Mouse (Mus musculus) liver, embryonic 16.5 days (tissue): ENCODE data around the gene Pard6b. TPM values are rescaled to one million over a fixed set of nuclear protein-coding genes. Genes with fewer than 3 reads are reported as not detected.

Source experiments
- ATAC-seq: fragments of 200-750 bp; cut with Nextera tagmentation; 2 replicates; pipeline ENCODE4 v1.8.0; 2017; ENCODE audit warnings: low read depth, mild to moderate bottlenecking, moderate number of reproducible peaks, moderate library complexity
- H3K27ac ChIP-seq: fragments of 300-500 bp; sonication (generic); 2 replicates; pipeline ENCODE4 v1.5.1; 2014; ENCODE audit warnings: mild to moderate bottlenecking, low read length
- H3K27me3 ChIP-seq: fragments of 300-500 bp; sonication (generic); 2 replicates; pipeline ENCODE4 v1.6.1; 2014; ENCODE audit warnings: low read depth, low read length, mixed read lengths; ENCODE audit not compliant: control insufficient read depth, insufficient read depth
- H3K36me3 ChIP-seq: fragments of 300-500 bp; sonication (generic); 2 replicates; pipeline ENCODE4 v1.6.1; 2014; ENCODE audit warnings: mild to moderate bottlenecking; ENCODE audit not compliant: control insufficient read depth, insufficient read depth
- H3K4me1 ChIP-seq: fragments of 300-500 bp; sonication (generic); 2 replicates; pipeline ENCODE4 v1.6.1; 2014; ENCODE audit warnings: low read depth, low read length, mixed read lengths; ENCODE audit not compliant: control insufficient read depth
- H3K4me2 ChIP-seq: fragments of 300-500 bp; sonication (generic); 2 replicates; pipeline ENCODE4 v1.6.1; 2014; ENCODE audit warnings: low read depth, low read length, mixed read lengths
- H3K4me3 ChIP-seq: fragments of 300-500 bp; sonication (generic); 2 replicates; pipeline ENCODE4 v1.5.1; 2014; ENCODE audit warnings: low read depth, mild to moderate bottlenecking, low read length
- H3K9ac ChIP-seq: fragments of 300-500 bp; sonication (generic); 2 replicates; pipeline ENCODE4 v1.6.1; 2014; ENCODE audit warnings: low read depth, low read length
- H3K9me3 ChIP-seq: fragments of 300-500 bp; sonication (generic); replicated peaks from 2 replicates; pipeline ENCODE4 v1.6.1; 2016; ENCODE audit warnings: low read length; ENCODE audit not compliant: control insufficient read depth
- WGBS: fragments of 180-500 bp; shearing (Covaris S2); extraction: QIAGEN DNeasy Blood & Tissue Kit; methylation state at CpG from one replicate; pipeline ENCODE4 v1.1.7; 2014; ENCODE audit not compliant: insufficient replicate concordance; 5-methylcytosine and 5-hydroxymethylcytosine counted together
- polyA plus RNA-seq: library from polyadenylated mRNA; unstranded; fragments of >200 nt; fragmentation: Nextera tagmentation; extraction: Ambion mirVana; gene quantifications from 2 replicates; pipeline ENCODE4 v1.2.1, GENCODE M21; 2015

Gene Pard6b
- polyA plus RNA-seq, 1 experiment from 2014 or later, result 2.7 TPM

DNA sequence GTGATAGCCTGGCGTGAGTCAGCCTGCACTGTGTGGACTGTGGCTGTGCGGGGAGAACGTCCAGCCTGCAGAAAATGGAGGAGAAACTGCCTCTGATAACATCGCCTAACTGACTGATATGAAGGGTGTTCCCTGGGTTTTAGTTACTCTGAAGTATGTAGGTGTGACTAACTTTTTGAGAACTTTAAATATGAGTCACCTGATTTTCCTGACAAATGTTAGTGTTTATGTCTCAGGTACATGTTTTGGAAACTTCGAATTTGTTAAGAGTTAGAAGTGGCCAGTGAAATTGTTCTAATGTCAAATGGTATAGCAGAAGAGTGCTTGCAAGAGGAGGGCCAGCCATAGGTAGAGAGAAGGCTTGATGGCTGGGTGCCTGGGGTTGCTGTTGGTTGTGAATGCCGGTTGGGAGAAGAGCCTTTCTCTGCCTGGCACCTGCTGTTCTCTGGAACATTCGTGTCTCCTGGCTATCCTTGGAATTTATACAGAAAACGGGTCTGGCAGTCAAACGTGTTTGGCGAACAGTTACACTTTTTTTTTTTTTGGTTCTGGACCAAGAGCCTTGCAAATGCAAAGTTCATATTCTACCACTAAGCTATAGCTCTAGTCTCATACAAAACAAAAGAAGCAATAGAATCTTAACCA lies 4.9 kb downstream of the Pard6b start:
- no peak overlapping the region for H3K4me2 ChIP-seq
- no peak overlapping the region for H3K4me3 ChIP-seq
- peaks cover 12% of the 10 kb centered on the region for H3K4me1 ChIP-seq
- 48% methylated on average over 10 of the region's 10 CpGs for WGBS
- H3K27ac ChIP-seq, result no peak overlapping the region
- peaks cover 14% of the 10 kb centered on the region for H3K27me3 ChIP-seq
- H3K9ac ChIP-seq, result no peak overlapping the region
- ATAC-seq, result no peak
- no peaks in the 10 kb centered on the region for H3K36me3 ChIP-seq
- no peaks in the 10 kb centered on the region for H3K9me3 ChIP-seq

DNA sequence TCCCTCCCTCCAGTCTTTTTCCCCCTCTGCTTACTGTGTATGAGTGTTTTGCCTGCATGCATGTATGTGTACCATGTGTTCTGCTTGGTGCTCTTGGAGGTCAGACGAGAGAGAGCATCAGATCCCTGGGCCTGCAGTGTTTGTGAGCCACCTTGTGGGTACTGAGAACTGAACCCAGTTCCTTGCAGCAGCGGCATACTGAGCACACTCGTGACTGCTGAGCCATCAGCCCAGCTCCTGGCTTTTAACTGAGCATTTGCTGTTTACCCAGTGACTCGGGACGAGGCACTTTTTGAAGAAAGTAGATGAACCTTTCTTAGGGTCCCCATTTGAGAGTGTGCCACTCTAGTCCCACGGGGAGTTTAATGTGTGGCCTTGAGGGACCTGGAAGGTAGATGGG lies 5.5 kb downstream of the Pard6b start:
- no peaks in the 10 kb centered on the region for H3K36me3 ChIP-seq
- H3K4me2 ChIP-seq, result no peak overlapping the region
- H3K27me3 ChIP-seq, result peaks cover 11% of the 10 kb centered on the region
- H3K4me1 ChIP-seq, result peaks cover 7% of the 10 kb centered on the region
- no peak overlapping the region for H3K9ac ChIP-seq
- H3K27ac ChIP-seq, result no peak overlapping the region
- H3K9me3 ChIP-seq, result no peaks in the 10 kb centered on the region
- no peak overlapping the region for H3K4me3 ChIP-seq
- ATAC-seq, result no peak
- 55% methylated on average over 6 of the region's 6 CpGs for WGBS

DNA sequence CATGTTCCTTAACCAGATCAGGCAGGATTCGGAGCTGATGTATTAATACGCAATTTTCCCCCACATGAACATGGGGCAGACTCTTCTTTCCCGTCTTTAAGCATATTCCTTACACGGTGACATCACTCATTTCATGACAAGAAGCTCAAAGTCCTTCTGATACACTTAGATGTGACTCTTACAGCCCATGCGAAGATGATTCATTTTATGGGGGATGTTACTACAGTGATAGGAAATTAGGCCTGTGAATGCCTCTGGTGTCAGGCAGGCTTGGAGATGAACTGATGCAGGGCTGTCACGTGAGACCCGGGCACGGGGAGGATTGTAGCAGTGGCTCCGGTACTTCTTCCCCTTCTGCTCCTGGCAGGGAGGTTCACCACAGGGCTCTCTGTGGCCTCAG lies 6.0 kb downstream of the Pard6b start:
- peaks cover 4% of the 10 kb centered on the region for H3K4me1 ChIP-seq
- no peak overlapping the region for H3K9ac ChIP-seq
- H3K9me3 ChIP-seq, result no peaks in the 10 kb centered on the region
- H3K36me3 ChIP-seq, result no peaks in the 10 kb centered on the region
- 58% methylated on average over 9 of the region's 9 CpGs for WGBS
- no peak for ATAC-seq
- no peak overlapping the region for H3K27ac ChIP-seq
- no peak overlapping the region for H3K4me3 ChIP-seq
- peaks cover 7% of the 10 kb centered on the region for H3K27me3 ChIP-seq
- no peak overlapping the region for H3K4me2 ChIP-seq

DNA sequence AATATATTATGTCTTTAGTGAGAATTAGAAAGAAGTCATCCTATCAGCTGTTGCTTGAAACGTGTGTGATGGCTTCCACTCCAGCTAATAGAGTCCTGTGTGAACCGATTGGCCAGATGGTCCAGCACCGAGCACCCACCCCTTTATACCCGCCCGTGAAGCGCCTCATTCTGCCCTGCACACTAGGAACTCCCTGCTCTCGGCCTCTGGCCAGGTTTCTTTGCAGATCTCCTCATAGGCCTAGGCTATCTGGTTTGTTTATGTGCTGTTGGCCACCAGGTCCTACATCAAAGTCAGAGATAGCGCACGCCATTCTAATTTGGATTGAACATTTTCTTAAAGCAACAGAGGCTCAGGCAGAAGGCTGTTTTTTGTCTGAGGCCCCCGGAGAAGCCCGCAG lies 10.8 kb downstream of the Pard6b start:
- Histone ChIP-seq H3K4me2 (no peak overlapping the region), H3K4me3 (no peak overlapping the region), H3K9ac (no peak overlapping the region), H3K9me3 (no peaks in the 10 kb centered on the region), H3K27ac (no peak overlapping the region), H3K4me1 (peaks cover 5% of the 10 kb centered on the region), H3K27me3 (no peaks in the 10 kb centered on the region), H3K36me3 (no peaks in the 10 kb centered on the region)
- WGBS, result 69% methylated on average over 11 of the region's 11 CpGs
- ATAC-seq, result no peak; the same call in 1 of the 2 replicates

DNA sequence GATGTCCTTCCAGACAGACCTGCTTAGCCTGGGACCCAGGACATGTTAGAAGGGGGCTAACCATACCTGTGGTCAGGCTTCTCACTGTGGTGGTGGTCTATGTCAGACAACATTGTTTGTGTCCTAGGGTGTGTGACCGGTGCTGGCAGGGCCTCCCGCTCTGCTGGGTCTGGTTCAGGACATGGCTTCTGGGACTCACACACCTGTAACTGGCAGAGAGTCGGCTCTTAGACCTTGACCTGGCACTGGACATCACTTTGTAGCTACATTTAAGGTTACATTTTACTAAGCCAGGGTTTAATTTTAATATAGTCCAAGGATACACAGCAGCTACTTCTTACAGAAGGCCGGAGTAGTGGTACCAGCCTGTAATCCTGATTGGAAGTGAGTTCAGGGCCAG lies 12.3 kb downstream of the Pard6b start:
- no peaks in the 10 kb centered on the region for H3K27me3 ChIP-seq
- H3K27ac ChIP-seq, result no peak overlapping the region
- 71% methylated on average over 4 of the region's 4 CpGs for WGBS
- no peak overlapping the region for H3K4me3 ChIP-seq
- H3K4me1 ChIP-seq, result peaks cover 5% of the 10 kb centered on the region
- H3K9ac ChIP-seq, result no peak overlapping the region
- H3K36me3 ChIP-seq, result no peaks in the 10 kb centered on the region
- no peak for ATAC-seq
- no peak overlapping the region for H3K4me2 ChIP-seq
- no peaks in the 10 kb centered on the region for H3K9me3 ChIP-seq

DNA sequence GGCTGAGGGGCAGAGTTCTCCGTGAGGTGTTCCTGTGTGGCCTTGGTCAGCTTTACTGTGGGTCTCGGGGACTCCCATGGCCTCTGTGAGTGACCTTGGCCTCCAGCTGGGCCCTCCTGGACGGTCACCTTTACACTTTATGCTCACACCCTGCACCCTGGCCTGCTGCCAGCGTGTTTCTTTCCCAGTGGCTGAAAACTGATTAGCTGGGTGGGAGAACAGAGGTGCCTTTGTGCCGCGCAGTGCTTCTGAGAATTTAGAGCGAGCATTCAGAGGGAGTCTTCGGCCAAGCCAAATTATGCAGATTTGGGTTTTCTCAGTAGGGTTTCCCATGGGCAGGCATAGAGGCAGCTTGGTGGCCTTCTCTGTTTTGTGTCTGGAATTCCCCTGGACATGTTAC lies 14.3 kb downstream of the Pard6b start:
- H3K9ac ChIP-seq, result no peak overlapping the region
- H3K36me3 ChIP-seq, result no peaks in the 10 kb centered on the region
- H3K4me3 ChIP-seq, result no peak overlapping the region
- peak; percentile 40; the same call in 1 of the 2 replicates for ATAC-seq
- H3K9me3 ChIP-seq, result no peaks in the 10 kb centered on the region
- 0 out of 2 replicates have a peak overlapping the region, but pooled peaks have one; percentile 22 for H3K27ac ChIP-seq
- no peaks in the 10 kb centered on the region for H3K27me3 ChIP-seq
- H3K4me1 ChIP-seq, result peaks cover 5% of the 10 kb centered on the region
- no peak overlapping the region for H3K4me2 ChIP-seq
- 65% methylated on average over 8 of the region's 8 CpGs for WGBS

DNA sequence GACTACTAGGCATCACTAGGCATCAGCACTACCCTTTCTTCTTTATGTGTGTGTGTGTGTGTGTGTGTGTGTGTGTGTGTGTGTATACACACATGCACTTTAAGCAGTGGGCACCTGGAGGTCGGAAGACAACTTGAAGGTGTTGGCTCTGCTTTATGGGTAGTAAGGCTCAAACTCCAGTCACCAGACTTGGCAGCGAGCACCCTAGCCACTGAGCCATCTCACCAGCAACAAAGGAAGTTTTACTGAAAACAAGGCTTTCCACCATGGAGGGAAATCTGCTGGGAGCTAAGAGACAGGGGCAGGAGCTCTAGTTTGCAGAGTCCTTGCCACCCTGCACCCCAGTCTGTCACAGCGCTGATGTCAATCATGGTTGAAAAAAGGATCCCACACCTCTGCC lies 15.7 kb downstream of the Pard6b start:
- Histone ChIP-seq H3K9me3 (no peaks in the 10 kb centered on the region), H3K27me3 (no peaks in the 10 kb centered on the region), H3K4me1 (peaks cover 5% of the 10 kb centered on the region), H3K9ac (no peak overlapping the region), H3K4me2 (no peak overlapping the region), H3K4me3 (no peak overlapping the region), H3K27ac (no peak overlapping the region), H3K36me3 (no peaks in the 10 kb centered on the region)
- 80% methylated on average over 3 of the region's 3 CpGs for WGBS
- ATAC-seq, result no peak

DNA sequence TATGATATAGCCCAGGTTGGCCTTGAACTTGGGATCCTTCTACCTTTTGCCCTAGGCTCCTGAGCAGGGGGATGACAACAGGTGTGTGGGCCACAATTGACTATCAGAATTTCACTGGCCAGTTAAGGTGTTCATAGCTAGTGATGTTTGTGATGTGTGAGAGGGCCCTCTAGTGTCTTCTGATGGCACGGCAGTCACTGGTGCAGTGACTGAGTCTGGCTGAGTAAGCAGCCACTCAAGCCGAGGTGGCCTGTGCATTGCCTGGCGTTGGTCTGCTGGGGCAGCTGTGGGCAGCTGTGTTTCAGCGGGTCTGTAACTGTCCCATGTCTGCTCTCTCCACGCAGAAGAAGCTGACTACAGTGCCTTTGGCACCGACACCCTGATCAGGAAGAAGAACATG lies 17.2 kb downstream of the Pard6b start:
- 28% methylated on average over 6 of the region's 6 CpGs for WGBS
- Histone ChIP-seq H3K36me3 (no peaks in the 10 kb centered on the region), H3K27ac (no peak overlapping the region), H3K27me3 (no peaks in the 10 kb centered on the region), H3K9me3 (no peaks in the 10 kb centered on the region), H3K9ac (no peak overlapping the region), H3K4me2 (no peak overlapping the region), H3K4me1 (peaks cover 5% of the 10 kb centered on the region), H3K4me3 (no peak overlapping the region)
- ATAC-seq, result peak; percentile 20; the same call in 1 of the 2 replicates

DNA sequence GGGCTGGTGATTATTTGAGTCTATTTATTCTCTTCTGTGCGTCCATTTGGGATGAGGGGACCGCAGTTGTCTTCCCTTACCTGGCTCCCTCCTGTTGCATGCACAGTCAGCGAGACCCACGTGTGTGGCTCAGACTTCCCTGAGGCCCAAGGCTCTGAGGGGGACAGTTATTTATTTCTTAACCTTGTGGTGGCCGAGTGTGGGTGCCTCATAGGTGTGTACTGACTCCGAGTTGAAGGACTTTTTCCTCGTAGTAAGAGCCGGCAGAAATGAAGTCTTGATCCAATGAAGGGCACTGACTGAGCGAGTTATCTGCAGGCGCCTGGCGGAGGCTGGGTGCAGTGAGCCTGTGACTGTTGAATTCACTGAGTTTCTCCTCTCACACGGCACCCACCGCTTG lies 19.2 kb downstream of the Pard6b start:
- Histone ChIP-seq H3K4me3 (no peak overlapping the region), H3K4me1 (peaks cover 8% of the 10 kb centered on the region), H3K36me3 (no peaks in the 10 kb centered on the region), H3K27ac (no peak overlapping the region), H3K9ac (no peak overlapping the region), H3K27me3 (no peaks in the 10 kb centered on the region), H3K4me2 (no peak overlapping the region), H3K9me3 (no peaks in the 10 kb centered on the region)
- no peak for ATAC-seq
- 74% methylated on average over 13 of the region's 13 CpGs for WGBS
